Mouse (Mus musculus): ENCODE results near the gene Mgea5.

Mgea5 gene

GRCm38 (mm10) chr19:45731658-45732057, 52.0 kb downstream of the Mgea5 start:
- DNase-seq (ENCODE audit: low read depth, low spot score), result no peak

DNA sequence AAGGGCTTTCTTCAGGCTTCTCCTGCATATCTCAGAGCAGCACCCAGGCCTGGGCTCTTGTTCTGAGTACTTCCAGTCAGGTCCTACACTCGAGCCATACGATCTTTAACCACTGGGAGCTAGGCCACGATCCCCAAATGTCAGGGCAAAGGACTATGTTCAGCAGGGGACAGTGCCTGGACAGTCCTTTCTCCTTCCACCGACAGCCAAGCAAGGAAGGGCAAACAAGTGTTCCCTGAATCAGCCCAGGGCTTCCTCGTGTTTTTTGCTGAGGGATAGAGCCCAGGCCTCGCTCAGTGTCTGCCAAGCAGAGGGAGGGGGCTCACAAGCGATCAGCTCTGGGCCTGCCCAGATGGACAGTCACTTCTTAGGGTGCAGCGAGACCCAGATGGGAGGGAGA, 53.6 kb downstream of the Mgea5 start:
- no peak for DNase-seq (ENCODE audit: low read depth, low spot score)

- DNase-seq (ENCODE audit: low read depth, low spot score), result peak; percentile 31
These were observed 56.4 kb downstream of the Mgea5 start for GRCm38 (mm10) chr19:45727231-45727630.

DNA sequence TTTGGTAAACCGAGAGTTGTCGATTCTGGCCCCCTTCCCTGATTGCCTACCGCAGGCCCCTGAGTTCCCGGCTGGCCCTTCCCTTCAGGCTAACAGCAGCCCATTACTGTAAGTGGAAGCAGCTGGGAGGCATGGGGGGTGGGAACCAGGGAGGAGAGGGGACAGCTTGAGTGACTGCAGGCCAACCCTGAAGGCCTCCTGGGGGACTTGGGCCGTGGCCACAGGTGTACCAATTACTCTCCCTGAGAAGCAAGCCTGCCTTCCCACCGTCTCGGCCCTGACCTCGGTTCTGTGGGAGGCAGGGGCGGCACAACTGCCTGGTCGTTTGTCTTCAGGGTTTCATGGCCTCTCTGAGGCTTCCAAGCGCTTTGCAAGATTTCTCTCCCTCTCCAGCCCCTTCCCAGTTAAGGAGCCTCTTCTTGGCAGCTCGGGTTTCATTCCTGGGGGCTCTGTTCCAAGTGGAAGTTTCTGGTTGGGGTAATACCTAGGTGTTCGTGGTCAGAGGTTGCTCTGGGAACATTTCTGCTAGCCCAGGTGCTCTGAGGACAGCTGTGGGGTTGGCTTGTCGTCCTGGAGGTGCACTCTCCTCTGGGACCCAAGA, 57.9 kb downstream of the Mgea5 start:
- DNase-seq (ENCODE audit: low read depth, low spot score), result no peak

GRCm38 (mm10) chr19:45722188-45722587, 61.4 kb downstream of the Mgea5 start:
- no peak for DNase-seq (ENCODE audit: low read depth, low spot score)

GRCm38 (mm10) chr19:45718286-45718685, 65.4 kb downstream of the Mgea5 start:
- DNase-seq (ENCODE audit: low read depth, low spot score), result no peak

DNA sequence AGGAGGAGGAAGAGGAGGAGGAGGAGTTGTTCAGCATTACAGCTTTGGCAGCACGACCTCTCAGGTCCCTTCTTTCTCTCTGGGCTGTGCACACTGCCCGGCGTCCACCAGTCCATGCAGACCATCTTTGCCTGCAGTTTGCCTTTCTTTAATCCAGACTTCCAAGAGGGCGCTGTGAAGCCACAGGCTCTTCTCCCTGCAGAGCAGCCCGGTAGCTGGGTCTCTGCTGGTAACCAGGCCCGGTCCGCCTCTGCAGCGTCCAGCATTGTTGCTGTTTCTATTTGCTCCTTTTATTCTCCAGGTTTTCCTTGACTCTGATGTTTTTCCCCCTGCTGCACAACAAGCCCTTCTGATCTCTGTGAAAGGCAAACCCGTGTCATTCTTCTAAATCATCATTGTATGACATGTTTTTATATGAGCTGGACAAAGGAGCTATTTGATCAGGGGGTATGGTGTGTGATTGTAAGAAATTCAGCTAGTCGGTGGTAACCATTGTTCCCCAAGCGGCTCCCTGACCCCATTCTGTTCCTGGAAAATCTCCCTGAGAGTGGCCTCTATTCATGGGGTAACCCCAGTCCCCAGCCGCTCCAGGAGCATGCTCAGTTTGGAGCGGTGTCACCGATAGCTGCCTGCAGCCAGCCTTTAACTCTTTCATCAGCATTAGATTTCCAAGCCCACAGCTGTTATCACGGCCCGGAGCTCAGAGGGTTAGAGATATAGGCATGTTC, 66.0 kb downstream of the Mgea5 start:
- no peak for DNase-seq (ENCODE audit: low read depth, low spot score)

DNA sequence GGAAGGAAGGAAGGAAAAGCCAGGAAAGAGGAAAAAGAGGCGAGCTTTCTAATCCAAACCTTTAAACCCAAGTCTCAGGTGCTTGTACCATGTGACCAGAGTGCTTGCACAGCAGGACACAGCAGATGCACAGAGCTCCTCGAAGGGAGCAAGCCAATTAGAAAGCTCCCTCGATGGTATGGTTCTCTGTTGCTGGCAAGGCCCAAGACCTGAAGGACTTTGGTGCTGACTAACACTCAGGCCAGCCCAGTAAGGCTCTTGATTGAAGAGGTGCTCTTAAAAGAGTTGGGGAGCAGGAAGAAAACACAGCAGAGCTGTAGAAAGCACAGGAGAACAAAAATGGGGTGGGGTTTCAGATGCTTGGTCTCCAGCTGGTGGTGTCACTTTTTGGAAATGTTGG, 74.9 kb downstream of the Mgea5 start:
- no peak for DNase-seq (ENCODE audit: low read depth, low spot score)

Data from CD4-positive, CD25-positive, alpha-beta regulatory T cell, adult 2 months (primary cell).